Mouse (Mus musculus): ENCODE measurements around the gene Erbin. TPM values are rescaled to one million over a fixed set of nuclear protein-coding genes. Genes with fewer than 3 reads are reported as not detected.

Gene Erbin
- polyA plus RNA-seq, 1 experiment from 2014 or later, result 18.3 TPM

DNA sequence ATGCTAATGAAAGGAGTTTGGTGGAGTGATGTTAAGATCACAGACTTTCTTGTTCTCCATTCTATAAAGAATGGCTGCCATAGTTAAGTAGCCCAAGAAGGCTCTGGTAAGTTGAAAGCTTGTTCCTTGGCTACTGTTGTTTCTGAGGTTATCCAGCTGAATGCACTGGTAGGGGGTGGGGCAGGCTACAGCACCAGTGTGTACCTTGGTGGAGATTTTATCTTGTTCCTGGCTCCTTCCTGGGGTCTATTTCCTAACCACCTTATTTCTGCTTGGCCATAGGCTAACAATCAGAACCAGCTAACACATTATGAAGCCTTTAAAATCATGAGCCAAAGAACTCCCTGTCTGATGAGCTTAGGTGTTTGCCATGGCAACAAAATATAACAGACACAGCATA lies 149.5 kb downstream of the Erbin start:
- no peak overlapping the region for H3K4me3 ChIP-seq
- H3K4me2 ChIP-seq, result no peak overlapping the region
- no peaks in the 10 kb centered on the region for H3K9me3 ChIP-seq (replicated peaks)
- no peaks in the 10 kb centered on the region for H3K27me3 ChIP-seq (replicated peaks)
- H3K9ac ChIP-seq, result no peak overlapping the region
- ATAC-seq (ENCODE audit: insufficient number of reproducible peaks, low FRiP score), result no peak
- peaks cover 17% of the 10 kb centered on the region for H3K4me1 ChIP-seq (replicated peaks)
- peaks cover 13% of the 10 kb centered on the region for H3K36me3 ChIP-seq
- no peak overlapping the region for H3K27ac ChIP-seq (ENCODE audit: poor library complexity, severe bottlenecking)

Other genes starting within 250 kb of the Erbin start
- 63.6 and 66.7 TPM in 2 replicates for gene Srek1, start 145.9 kb downstream of the Erbin start, polyA plus RNA-seq (2016; fragmentation: Nextera tagmentation; extraction: Ambion mirVana)
- 25.7 and 26.9 TPM in 2 replicates for gene Nln, start 189.1 kb upstream of the Erbin start, polyA plus RNA-seq (2016; fragmentation: Nextera tagmentation; extraction: Ambion mirVana)
- 2.5 and 3.5 TPM in 2 replicates for gene Sgtb, start 189.2 kb upstream of the Erbin start, polyA plus RNA-seq (2016; fragmentation: Nextera tagmentation; extraction: Ambion mirVana)